Mouse (Mus musculus): ENCODE measurements around the gene Gm5155.
"Not testable (repeated sequence)": the region's sequence is repeated elsewhere in the genome, so short reads cannot be mapped to it uniquely, and the experiment has no call there.

Gene Gm5155

DNA sequence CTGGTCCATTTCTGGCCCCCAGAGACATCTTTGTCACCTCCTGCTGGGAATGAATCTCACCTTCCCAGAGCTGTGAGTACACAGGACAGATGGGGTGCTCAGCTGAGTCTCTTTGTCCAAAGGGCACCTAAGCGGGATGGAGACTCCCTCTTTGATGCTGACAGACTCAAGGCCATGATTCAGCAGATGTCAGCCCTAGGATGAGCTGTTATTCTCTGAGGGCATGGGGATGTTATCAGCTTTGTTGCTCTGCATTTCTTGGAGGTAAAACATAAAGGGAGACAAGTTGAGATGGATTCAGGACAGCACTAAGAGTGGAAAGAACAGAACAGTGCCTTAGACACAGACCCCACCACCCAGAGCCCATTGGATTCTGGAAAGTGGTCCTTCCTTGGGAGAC is at the start of gene Gm5155:
TSS of gene Gm5155 (plus strand) at position 301 of the 400 bp plus-strand sequence.
- DNase-seq (ENCODE audit: low spot score in 2 of 2), result no peak

DNA sequence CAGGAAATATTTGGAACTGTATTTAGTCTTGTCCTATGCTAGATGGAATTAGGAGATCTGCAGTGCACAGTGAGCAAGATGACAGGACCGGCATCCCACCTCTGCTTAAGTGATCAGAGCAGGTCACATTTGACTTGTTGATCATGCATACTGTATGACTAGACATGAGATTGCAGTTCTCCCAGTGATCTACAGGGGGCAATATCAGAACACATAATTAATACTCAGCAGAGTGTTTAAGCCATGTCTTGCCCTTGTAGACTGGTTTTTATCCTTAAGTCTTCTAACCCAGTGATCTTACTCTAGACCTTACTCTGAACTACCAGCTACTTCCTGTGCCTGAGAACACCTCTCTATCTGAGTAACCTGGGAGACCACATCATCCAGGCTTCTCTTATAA is 791 bp upstream of the Gm5155 start:
- DNase-seq (ENCODE audit: low spot score in 2 of 2), result no peak

DNA sequence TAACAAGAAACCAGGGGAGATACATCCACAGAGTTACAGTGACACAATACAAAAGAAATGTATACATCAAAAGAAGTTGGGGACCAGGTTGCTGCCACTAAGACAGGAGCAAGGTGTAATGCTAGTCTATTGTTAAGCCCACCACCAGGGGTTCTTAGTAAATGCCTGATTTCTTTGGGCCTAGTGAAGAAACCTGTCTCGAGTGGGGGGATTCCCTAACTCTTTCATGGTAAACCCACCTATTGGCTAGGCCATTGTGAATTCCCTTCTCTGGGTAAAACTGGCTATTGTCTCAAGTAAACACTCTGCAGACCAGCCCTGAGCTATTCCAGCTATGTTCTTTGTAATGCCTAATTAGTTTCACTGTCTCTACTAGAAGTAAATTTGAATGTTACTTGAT is 23.8 kb downstream of the Gm5155 start:
- DNase-seq (ENCODE audit: low spot score in 2 of 2), result not testable (repeated sequence)

DNA sequence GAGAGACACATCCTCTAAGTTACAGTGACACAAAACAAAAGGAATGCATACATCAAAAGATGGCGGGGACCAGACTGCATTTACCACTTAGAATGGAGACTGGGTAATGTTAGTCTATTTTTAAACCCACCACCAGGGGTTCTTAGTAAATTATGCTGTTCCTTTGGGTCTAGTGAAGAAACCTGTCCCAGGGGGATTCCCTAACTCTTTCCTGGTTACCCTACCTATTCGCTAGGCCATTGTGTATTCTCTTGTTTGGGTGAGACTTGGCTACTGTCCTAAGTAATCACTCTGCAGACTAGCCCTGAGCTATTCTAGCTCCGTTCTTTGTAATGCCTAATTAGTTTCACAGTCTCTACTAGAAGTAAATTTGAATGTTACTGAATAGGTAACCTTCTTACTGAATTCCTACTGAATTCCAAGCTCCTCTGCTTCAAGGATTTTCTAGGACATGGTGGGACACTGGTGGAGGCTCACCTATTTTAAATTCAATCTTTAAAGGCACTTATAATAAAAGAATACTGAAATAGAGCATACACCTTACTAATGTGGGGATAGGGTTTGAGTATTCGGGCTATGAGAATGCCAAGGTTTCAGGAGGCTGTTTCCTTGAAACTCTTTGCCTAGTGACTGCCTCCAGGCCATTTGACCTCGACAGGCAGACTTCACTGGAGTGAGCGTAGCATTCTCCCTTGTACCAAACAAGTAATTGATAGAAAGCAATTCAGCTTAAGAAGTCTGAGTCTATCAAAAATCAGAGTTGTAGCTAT is 31.8 kb downstream of the Gm5155 start:
- DNase-seq (ENCODE audit: low spot score in 2 of 2), result no peak
